Mouse (Mus musculus): Measurements from ENCODE around the gene C1qtnf6. TPM values are rescaled to one million over a fixed set of nuclear protein-coding genes. Genes with fewer than 3 reads are reported as not detected.

C1qtnf6 gene
- polyA plus RNA-seq, 1 experiment from 2014 or later, result 6.5 TPM

DNA sequence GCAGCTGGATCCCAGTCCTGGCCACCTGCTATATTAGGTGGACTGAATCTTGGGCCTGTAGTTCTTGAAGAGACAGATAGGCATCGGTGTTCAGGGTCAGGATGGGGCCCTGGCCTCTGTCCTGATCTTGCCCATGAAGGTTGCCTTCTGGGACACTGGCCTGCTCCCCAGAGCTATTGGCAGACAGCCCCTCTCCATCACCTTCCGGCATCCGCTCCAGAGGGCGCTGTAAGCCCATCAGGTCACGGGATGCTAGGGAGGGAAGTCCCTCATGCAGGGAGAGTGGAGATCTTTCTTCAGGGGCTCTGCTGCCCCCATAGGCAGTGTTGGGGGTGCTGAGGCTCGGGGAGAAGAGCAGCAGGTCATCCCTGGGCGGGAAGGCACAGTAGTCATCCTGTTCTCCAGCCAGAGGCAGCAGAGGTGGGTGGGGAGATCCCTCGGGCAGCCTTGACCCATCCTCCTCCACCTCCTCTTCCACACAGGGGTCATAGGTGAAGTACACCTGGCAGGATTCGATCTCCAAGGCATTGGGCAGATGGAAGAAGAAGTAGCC lies 49.7 kb downstream of the C1qtnf6 start:
- DNase-seq (ENCODE audit: low spot score), result no peak

DNA sequence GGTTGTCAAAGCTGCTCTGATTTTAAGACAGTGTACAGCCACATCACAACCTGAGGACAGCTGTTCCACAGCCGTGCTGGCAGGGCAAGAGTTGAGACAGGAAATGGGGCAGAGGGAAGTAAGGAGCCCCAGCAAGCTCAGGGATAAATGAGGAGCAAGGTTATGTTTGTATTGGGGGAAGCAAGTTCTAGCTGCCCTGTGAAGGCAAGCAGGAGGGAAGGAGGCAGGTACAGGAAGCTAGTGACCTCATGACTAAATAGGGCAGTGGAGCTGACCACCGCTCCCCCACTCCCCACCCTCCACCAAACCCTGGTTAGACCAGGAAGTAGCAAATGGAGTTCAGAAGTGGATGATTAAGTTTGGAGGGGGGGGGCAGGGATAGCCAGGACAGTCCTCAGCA lies 50.2 kb downstream of the C1qtnf6 start:
- DNase-seq (ENCODE audit: low spot score), result no peak

DNA sequence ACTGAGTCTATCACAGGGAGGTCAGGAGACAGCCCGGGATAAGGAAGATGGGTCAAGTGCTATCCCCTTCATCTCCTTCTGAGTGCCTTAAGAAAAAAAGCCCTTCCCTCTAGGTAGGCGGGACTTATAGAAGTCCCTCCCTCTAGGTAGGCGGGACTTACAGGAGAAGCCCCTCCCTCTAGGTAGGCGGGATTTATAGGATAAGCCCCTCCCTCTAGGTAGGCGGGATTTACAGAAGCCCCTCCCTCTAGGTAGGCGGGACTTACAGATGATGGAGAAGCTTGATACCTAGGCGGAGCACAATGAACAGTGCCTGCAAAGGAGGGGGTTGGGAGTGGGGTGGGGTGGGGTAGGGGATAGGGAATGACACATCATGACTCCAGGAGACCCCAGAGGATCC lies 51.1 kb downstream of the C1qtnf6 start:
- no peak for DNase-seq (ENCODE audit: low spot score)

DNA sequence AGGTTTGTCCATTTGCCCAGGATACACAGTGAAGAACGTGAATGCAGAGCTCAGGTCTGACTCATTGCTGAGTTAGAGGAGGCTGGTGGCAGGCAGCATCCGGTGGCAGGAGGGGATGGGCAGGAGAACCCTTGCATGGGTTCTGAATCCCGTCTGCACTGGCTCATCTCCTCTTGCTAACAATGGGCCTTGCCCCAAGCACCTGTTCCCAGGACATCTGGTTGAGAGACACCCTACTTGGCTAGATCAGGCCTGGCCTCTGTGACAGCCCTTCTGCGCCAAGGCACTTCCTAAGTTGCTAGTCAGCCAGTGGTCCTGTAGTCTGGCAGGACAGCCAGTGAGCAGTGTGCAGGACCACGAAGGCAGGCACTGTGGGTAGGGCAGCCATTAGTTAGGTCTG lies 51.7 kb downstream of the C1qtnf6 start:
- DNase-seq (ENCODE audit: low spot score), result no peak

DNA sequence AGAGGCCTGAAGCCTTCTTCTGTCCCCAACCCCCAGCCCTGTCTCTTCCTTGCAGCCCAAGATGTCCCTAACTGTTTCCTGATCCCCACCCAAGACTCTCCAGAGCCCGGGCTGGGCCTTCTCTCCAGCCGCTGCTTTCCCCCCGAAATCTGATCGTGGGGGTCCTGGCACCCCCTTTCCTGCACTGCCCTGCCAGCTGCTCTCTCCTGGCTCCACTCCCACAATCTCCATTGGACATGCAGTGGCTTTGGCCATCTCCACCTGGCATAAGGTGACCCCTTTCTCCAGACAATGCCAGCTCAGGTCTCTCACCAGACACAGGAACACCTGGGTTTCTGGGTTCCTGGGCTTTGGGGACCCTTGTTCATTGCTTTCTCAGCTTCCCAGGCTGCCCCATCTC lies 53.1 kb downstream of the C1qtnf6 start:
- no peak for DNase-seq (ENCODE audit: low spot score)

DNA sequence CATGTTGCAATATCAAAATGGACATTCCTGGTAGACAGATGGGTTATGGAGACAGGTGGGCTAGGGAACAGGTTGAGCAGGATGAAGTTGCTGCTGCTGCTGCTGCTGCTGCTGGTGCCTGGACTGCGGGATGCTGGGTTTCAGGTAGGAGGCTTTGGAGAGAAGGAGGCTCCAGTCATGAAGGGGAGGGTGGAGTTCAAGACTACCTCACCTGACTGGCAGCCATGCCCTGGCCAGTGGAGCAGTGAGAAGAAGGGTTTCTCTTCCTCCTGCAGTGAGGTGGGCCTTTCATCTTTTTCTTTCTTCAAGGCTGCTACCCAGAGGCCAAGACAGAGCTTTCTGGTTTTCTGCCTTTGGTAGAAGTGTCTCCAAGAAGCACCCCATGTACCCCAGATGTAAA lies 54.3 kb downstream of the C1qtnf6 start:
- no peak for DNase-seq (ENCODE audit: low spot score)

DNA sequence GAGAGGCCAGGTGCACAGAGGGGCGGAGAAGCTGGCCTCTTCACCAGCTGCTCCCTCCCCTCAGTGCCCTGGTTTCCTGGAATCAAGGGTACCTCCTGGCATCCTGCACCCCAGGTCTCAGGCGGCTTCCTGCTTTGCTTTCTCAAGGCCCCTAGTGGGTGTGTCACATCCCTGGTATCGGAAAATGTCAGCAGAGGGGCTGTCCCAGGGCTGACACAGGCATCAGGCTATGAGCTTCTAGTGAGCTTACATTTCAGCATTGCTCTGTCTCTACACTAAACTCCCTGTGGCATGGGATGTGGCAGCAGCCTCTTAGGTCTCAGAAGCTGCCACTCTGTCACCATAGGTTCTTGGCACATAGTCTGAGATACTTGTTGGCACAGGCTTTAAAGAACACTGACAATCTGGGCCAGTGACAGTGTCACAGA lies 55.6 kb downstream of the C1qtnf6 start:
- DNase-seq (ENCODE audit: low spot score), result peak; percentile 71

DNA sequence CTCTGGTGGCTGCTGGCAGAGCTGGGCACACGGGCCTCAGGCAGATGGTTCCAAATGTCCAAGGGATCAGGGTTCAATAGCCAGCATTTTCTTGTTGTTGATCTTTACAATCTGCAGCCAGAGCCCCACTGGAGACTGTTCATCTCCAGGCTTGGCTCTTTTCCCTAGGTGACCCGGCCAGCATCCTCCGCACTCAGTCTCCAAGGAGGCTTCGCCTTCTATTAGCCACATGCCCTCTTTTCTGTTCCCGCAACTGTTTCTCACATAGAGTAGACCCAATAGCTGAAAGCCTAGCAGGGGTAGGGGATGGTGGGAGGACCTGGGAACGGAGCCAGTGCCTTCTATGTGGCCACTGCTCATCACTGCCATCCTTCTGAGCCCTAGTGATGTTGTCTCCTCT lies 57.8 kb downstream of the C1qtnf6 start:
- DNase-seq (ENCODE audit: low spot score), result no peak

Other genes with a start within 250 kb of the C1qtnf6 start
- 1.2 and 1.3 TPM in 2 replicates for gene Csf2rb2, start 225.7 kb downstream of the C1qtnf6 start, polyA plus RNA-seq (2015; fragmentation: Nextera tagmentation; extraction: Ambion mirVana)
- gene Csf2rb, start 205.7 kb downstream of the C1qtnf6 start, polyA plus RNA-seq (2015; fragmentation: Nextera tagmentation; extraction: Ambion mirVana), result 5.1 and 5.5 TPM in 2 replicates
- 0.39 and 0.55 TPM in 2 replicates for gene Tex33, start 135.5 kb downstream of the C1qtnf6 start, polyA plus RNA-seq (2015; fragmentation: Nextera tagmentation; extraction: Ambion mirVana)
- gene Tst, start 125.5 kb downstream of the C1qtnf6 start, polyA plus RNA-seq (2015; fragmentation: Nextera tagmentation; extraction: Ambion mirVana), result 60.0 and 68.3 TPM in 2 replicates
- 3.0 and 4.1 TPM in 2 replicates for gene Mpst, start 125.0 kb downstream of the C1qtnf6 start, polyA plus RNA-seq (2015; fragmentation: Nextera tagmentation; extraction: Ambion mirVana)
- 8.1 and 10.1 TPM in 2 replicates for gene Kctd17, start 102.9 kb downstream of the C1qtnf6 start, polyA plus RNA-seq (2015; fragmentation: Nextera tagmentation; extraction: Ambion mirVana)
- 0.12 and 0.39 TPM in 2 replicates for gene Tmprss6, start 62.8 kb downstream of the C1qtnf6 start, polyA plus RNA-seq (2015; fragmentation: Nextera tagmentation; extraction: Ambion mirVana)
- 10.3 and 12.2 TPM in 2 replicates for gene Il2rb, start 36.1 kb downstream of the C1qtnf6 start, polyA plus RNA-seq (2015; fragmentation: Nextera tagmentation; extraction: Ambion mirVana)
- 0.03 and 0.05 TPM in 2 replicates for gene Sstr3, start 13.3 kb upstream of the C1qtnf6 start, polyA plus RNA-seq (2015; fragmentation: Nextera tagmentation; extraction: Ambion mirVana)
- gene Rac2, start 41.4 kb upstream of the C1qtnf6 start, polyA plus RNA-seq (2015; fragmentation: Nextera tagmentation; extraction: Ambion mirVana), result 662 and 779 TPM in 2 replicates
- gene Cyth4, start 65.6 kb upstream of the C1qtnf6 start, polyA plus RNA-seq (2015; fragmentation: Nextera tagmentation; extraction: Ambion mirVana), result 23.0 and 23.7 TPM in 2 replicates
- gene Elfn2, start 187.4 kb upstream of the C1qtnf6 start, polyA plus RNA-seq (2015; fragmentation: Nextera tagmentation; extraction: Ambion mirVana), result 0.91 and 1.3 TPM in 2 replicates
- 55.2 TPM in 2 replicates for gene Mfng, start 242.1 kb upstream of the C1qtnf6 start, polyA plus RNA-seq (2015; fragmentation: Nextera tagmentation; extraction: Ambion mirVana)